Mouse (Mus musculus) kidney, postnatal 25 days (tissue): ENCODE results near the gene Eif4g3.

Source experiments
- DNase-seq, 2 experiments: peaks; one replicate each; pipeline ENCODE4 v3.0.0; 2021; ENCODE audit warnings: mixed read lengths in 2 of 2

Gene Eif4g3

DNA sequence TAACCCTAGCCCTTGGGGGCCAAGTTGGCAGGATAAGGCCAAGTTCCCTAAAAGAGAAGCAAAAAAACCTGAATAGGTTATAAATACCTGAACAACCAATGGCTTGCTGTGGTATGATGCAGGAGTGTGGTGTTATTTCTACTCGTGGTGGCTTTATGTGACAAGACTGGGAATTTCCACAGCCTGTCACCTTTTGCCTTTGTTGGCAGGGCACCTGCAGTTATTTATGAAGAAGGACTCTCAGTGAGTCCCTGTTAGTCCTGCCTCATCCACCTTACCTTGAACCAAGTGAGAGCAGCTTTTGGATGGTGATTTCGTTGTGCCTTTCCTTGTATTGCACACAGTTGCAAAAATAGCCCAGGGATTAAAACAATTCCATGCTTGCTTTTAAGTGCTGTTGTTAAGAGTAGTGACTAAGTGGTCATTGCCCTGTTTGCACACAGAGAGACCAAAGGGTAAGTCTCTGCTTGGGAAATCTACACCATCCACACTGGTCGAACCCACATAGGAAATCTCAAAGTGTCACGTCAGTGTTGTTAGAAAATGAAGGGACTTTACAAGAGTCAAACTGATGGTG is 72.9 kb downstream of the Eif4g3 start:
- no peak for DNase-seq

DNA sequence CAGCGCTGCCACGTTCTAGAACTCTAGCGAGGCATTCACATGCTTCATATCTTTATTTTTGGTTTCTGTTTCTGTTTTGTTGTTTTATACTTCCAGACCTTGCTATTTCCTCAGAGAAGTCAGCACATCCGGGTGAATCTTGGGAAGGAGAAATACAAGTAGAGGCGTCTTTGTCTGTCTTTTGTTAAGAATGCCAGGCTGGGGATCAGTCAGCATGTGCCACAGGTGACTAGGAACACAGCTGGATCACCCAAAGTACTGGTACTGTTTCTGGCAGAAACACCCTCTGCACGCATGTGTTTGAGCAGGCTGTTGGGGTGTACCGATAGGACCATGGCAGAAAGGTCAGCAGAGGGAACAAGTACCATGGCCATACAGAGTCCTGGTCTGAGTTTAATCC is 73.6 kb downstream of the Eif4g3 start:
- no peak for DNase-seq

DNA sequence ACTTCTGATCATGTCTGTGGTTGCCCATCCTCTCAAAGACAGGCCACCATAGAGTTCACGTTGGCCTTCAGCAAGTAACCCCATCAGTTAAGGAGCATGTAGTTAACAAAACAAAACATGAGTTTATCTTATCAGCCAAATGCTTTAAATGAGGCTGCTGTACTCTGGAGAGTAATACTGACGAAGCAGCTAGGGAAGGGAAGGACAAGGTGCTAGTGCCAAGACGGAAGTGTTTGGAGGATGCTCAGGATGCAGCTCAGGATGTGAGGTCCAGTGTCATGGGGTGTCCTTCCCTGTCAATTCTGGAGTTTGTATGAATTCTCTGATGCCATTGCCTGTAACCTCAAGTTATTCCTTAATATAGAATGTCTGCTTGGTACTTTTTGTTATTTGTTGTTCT is 75.0 kb downstream of the Eif4g3 start:
- no peak for DNase-seq

DNA sequence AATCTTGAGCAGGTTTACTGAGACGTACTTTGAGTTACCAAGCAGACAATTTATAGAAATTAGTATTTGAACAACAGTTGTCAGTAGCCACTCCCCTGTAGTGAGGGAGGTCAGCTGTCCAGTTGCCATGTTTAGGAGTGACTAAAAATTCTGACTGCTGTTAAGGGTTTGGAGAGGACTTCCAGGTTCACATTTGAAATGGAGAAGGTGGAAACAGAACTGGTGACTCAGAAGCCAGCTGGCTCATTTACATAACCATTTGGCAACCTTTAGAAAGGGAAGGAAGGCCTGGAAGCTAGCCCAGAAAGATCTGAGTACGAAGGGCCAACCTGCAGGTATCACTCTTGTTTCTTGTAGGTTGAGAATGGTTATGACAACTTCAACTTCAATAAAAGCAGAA is 75.8 kb downstream of the Eif4g3 start:
- DNase-seq = peak; percentile 82 to 87

DNA sequence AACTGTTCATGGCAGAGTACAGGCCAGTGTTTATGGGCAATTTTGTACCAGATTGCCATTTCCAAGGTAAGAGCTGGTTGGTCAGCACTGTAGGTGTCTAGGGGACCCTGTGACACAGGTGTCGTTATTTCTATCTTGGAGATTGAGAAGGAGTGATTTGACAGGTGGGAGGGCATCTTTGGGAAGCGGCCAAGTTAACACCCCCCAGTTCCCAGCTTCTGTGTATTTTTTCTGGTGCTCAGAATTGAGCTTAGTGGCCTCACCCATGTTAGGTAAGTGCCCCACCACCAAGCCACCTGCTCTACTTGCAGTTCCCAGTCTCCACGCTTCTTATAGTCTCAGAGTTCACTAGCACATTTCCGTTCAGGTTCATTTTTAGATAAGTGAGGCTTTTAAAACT is 76.5 kb downstream of the Eif4g3 start:
- no peak for DNase-seq

DNA sequence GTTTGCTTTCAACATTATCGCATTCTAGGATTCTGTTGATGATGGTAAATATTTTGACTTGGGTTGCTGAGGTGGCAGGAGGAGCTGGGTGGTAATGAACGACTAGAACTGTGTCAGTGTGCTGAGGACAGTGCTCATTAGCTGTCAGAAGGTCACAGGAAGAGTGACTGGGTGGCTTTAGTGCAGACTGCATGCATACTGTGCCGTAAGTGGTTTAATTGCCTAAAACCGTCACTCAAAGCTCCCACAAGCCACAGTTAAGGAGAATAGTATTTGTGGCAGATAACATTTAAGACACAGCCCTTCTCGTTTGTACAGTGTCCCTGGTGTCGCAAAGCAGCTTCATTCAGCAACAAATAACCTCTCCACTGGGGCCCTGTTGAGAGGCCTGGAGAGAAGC is 78.7 kb downstream of the Eif4g3 start:
- no peak for DNase-seq

DNA sequence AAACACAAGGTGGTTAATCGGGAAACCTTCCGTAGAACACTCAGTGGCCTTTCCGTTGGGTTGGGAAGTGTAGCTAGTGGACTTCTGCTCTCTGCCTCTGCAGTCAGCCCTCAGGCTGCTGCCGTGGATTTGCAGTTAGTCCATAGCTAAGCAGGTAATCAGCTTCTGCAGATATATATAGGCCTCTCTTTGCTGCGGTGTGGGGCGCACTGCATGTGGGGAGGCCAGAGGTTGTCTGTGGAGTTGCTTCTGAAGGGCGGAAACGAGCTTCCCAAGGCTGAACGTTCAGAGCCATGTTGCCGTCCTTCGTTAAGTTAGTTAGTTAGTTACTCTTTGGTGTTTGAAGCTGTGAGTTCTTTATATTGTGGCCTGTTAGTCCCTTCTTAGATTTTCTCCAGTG is 80.3 kb downstream of the Eif4g3 start:
- no peak for DNase-seq

DNA sequence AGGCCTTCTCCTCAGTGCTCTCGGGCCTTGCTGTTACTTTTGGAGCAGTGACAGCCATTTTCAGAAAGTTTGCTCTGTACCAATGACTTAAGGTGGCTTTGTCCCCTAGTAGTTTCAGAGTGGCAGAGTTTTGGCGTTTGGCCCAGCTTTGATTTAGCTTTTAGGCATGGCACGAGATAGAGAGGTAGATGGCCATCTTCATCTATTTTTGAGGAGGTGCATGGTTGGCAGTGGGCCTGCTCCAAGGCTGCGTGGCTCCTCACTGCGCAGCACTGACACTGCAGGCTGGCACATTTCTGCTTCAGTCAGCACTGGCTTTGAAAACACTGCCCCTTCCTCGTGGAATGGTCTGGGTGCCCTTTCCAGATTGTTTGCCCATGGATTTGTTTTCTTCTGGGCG is 80.7 kb downstream of the Eif4g3 start:
- peak in 1 of 2 experiments; percentile 59 for DNase-seq

DNA sequence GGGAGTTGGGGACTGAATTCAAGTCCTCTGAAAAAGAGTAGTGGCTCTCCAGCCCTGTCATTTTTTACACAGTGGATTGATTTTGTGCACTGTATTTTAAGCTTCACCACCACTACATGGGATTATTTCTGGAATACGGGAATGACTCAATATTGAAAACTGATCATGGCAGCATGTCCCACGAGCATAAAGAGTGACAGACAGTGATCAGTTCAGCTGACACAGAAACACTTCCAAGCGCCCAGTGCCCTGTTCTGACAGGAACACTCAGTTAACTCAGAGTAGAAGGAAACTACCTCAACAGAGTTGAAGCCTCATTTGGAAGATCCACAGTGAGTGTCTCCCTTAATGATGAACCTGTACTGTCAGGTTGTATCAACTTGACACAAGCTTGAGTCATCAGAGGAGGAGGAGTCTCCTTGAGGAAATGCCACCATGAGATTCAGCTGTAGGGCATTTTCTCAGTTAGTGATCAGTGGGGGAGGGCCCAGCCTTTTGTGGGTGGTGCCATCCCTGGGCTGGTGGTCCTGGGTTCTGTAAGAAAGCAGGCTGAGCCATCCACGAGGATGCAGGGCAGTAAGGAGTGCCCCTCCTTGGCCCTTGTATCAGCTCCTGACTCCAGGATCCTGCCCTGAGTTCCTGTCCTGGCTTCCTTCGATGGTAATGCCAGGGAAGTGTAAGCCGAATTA is 82.2 kb downstream of the Eif4g3 start:
- DNase-seq = no peak

DNA sequence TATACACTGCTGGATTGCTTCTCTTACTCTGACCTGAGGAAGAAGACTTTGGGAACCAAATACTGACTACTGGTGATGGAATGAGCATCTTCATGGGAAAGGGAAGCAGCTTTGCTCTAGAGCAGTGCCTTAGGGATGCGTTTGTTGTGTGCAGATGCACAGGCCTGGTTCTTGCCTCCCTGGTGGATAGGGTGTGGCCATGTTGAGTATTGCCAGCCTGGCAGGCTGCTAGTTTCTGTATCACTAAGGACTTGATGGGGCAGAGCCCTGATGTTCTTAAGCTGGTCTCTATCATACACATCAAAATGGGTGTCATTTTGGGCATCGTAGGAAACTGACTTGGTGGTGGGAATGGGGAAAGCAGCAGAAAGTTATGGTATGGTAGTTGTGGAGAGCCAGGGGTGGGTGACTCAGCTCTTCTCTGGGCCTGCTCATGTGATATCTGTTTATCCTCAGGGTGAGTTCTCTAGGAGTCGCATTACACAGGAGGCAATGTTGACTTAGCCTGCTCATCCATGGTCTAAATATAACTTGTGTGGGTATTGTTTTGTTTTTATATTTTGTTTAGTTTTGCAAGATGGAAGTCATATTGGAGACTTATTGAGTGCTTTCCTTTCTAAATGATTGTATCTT is 85.0 kb downstream of the Eif4g3 start:
- no peak for DNase-seq

DNA sequence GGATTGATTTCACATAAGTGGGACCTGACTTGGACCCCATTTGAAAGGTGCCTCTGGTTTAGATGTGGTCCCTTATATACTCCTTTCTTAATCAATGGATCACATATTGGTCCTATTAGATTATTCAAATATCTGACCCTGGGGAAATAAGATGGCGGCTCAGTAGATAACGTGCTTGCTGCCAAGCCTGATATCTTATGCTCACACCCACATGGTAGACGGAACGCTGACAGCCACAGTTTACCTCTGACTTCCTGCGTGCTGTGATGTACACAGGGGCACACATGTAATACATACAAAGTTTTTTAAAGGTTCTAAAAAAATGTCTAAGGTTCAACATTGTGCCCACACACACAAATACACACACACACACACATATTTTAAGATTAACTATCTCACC is 86.4 kb downstream of the Eif4g3 start:
- DNase-seq = no peak

DNA sequence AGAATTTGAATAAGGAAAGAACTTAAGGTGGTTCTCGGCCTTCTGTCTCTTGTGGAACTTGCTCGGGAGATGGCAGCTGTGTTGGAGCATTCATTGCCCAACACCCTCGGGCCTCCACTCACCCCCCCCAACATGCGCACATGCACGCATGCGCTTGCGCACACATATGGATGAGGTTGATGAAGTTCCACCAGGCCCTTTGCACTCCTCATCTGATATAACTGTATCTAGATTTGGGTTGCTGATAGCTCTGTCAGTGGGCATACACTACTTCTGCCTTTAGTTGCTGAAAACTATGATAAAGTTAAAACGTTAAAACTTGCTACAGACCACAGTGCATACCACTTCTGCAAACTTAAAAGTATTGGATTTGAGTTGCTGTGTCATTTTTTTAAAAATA is 89.6 kb downstream of the Eif4g3 start:
- no peak for DNase-seq

DNA sequence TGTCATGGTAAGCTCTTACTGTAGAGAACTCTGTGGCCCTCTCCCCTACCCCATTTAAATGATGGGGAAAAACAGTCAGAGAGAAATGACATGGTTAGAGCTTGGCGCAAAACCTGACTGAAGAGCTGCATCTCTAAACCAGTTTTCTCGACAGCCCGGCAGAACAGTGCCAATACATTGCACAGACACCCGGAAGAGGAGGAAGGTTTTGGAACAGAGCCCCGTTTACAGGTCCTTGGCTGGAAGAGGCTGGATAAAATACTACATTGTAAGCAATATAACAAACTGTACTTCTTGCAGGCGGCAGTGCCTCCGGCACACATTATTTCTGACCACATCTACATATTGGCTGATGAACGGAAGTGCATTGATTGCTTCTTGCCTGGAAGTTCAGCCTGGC is 91.3 kb downstream of the Eif4g3 start:
- DNase-seq = no peak

DNA sequence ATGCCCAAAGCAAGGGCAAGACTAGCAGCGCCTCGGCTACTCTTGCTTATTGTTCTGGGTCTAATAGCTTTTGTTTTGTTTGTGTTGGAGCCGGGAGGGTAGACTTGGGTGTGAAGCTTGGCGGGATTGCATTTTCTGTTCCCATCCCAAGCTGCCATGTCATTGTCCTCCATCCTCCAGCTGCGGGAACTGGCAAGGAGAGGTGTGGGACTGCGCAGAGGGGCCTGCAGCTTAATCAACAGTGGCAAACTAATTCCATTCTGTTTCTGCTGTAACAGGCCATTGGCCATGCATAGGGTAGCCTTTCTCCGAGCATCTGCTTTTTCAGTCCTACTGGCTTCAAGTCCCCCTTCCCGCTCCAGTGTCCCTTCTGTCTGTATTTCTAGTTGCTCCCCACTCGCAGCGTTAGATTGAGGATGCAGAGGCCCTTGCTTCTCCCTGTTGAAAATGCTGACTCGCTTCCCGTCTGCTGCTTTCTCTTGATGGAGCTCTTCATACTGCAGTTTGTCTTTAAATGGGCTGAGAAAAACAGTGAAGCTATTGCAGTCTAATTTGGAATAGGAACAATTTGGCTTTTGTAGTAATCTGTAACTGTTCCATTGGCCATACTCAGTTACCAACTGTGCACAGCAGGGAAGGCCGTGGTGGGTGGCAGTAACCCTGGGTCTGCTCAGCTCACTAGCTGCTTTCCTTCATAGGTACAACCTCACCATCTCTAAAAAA is 92.2 kb downstream of the Eif4g3 start:
- DNase-seq = no peak

DNA sequence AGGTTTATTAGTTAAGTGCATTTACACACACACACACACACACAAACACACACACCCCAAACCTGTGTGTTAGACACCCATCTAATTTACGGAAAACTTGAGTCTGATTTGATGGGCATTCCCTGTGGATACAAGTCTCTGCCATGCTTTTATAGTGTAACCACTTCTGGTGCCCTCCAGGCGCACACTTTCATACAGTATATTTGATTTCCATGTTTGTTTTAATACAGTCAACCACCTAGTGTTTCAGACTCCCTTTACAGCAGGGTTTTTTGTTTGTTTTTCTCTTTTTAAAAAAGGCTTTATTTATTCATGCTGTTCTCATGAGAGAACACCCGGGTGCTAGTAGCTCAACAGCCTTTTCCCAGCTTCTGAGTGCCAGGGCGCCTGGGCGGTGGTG is 94.1 kb downstream of the Eif4g3 start:
- no peak for DNase-seq

DNA sequence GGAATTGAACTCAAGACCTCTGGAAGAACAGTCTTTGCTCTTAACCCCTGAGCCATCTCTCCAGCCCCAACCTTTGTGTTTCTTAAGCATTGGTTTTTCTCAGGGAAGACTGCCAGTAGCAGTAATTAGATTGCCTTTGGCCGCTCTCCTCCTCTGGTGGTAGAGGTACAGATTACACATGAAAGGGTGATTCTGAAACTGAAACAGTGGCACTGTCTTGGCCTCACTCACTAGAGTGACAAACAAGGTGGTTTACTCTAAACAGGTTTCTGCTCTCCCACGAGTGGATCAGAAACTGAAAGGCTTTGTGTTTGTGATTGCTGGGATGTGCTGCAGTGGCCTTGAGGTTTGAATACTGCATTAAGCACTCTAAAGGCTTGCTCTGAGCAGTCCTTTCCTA is 96.7 kb downstream of the Eif4g3 start:
- DNase-seq = no peak

DNA sequence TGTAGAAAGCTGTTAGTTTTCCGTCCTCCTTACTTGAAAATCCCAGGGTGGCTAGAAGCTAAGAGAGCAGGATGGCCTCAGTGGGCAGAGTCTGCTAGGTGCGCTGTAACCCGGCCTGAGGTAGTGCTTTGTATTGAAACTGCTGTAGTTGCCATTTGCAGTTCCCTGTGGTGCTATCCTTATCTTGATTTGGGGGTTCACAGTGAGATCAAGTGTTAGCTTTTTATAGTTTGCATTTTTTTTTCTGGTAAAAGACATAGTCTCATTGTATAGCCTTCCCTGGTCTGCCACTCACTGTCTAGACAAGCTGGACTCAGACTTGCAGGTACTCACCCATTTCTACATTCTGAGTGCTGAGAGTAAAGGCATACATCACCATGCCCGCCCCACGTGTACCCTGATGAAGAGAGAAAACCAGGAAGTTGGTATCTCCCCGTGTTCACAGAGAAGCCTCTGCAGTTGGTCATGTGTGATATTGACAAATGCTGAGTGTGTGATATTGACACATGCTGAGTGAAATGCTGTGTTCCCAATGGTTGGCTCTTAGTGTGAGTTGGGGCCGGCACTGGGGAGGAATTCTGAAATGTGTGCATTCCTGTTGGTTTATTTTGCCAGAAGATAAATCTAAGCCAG is 98.9 kb downstream of the Eif4g3 start:
- DNase-seq = no peak

DNA sequence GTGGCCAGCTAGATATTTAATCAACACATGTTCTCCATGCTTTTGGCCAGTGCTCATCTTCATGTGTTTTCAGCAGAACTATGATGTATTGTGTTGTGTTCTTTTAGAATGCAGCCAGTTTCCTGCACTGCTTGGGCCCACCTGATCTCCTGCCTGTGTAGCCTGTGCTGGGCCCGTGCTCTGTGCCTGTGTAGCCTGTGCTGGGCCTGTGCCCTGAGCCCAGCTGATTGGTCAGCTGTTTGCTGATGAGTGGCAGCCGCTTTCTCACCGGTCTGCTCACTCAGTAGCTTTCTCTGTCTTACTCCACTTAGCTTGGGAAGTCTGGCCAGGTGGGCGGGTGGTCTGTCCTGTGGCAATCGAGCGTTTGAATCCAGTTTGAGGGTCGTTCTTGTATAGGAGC is 107.6 kb downstream of the Eif4g3 start:
- DNase-seq = no peak

DNA sequence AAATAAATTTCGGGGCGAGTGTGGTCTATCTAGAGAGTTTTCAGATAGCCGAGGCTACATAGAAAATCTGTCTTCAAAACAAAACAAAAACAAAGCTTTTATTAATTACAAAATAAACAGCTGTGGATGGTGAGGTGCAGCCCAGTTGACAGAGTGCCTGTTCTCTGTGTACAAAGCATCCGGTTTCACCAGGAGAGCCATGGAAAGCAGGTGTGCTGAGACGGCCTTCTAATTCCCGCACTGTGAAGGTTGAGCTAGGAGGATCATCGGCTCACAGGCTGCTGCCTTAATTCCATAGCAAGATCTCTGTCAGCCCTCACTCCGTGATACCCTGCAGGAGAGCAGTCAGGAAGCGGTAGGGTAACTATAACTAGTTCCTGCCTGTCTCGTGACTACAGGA is 109.0 kb downstream of the Eif4g3 start:
- no peak for DNase-seq

DNA sequence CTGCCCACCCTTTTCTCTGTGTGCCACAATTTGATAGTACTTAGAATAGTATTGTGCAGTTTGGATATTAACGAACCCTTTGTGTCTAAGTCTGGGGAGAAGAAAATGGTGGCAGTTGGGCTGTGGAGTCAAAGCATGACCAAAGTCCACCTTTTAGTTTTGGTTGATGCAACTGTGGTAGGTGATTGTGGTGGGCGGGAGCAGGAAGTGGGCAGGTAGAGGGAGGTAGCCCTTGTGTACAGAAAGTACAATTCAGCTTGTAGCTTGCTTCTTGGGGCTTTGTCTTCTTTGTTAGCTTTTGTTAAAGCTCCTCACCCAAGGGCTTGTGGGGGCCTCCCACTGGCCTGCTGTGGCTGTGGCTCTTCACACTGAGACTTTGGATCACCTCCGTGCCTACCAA is 109.6 kb downstream of the Eif4g3 start:
- DNase-seq = peak in 1 of 2 experiments; percentile 51

DNA sequence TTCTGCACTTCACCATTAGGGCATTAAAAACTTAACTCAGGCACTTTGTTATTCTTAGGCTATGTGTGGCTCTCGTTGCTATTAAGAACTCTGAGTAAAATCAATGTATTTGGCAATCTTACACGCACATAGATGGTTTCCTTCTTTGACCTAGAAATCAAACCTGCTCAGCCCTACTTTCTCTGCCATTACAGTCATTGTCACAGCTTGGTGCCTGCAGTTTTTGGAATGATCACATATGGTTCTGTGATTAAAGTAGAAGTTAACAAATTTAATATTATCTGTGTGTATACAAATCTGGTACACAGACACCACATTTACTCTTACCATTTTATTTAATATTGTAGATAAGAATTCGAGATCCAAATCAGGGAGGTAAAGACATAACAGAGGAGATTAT is 112.1 kb downstream of the Eif4g3 start:
- DNase-seq = no peak

DNA sequence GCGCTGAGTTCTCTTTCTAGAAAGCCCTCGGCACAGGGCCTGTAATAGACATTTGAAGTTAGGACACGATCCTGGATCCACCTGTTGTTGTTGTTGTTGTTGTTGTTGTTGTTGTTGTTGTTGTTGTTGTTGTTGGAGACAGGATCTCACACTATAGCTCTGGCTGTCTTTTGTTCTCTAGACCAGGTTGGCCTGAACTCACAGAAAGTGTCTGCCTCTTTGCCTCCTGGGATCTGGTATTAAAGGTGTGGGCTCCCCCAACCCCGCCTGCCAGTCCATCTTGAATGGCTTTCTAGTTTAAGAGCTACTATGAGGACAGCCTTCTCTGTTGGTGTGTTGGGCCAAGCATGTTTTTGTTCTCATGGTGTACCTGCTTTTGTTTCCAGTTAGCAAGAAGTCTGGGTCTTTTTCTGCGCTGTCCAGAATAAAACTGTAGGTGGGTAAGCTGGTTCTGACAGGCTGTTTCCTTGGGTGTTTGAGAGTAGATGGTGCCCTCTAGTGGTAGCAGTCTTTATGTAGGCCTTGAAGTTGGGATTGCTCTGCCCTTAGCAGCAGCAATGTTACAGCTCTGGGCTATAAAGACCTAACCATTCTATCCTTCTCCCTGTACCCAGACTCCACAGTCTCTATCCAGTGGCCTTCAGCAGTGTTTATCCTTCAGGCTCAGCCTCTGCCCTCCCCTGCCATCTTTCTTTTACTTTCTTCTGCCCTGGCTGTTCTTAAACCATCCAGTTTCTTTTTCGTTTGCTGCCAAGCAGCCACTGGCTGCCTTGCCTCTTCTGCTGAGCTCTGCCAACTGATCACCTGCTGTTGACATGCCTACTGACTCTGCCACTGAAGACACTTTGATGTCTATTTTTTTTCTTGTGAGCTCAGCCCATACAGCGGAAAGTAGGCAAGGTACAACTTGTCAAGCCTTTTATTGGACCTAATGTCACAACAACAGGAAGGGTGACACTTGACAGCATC is 114.9 kb downstream of the Eif4g3 start:
- peak; percentile 64 to 80 for DNase-seq
